ENCODE assay signal across 10 mouse cellular contexts in the genomic region with DNA sequence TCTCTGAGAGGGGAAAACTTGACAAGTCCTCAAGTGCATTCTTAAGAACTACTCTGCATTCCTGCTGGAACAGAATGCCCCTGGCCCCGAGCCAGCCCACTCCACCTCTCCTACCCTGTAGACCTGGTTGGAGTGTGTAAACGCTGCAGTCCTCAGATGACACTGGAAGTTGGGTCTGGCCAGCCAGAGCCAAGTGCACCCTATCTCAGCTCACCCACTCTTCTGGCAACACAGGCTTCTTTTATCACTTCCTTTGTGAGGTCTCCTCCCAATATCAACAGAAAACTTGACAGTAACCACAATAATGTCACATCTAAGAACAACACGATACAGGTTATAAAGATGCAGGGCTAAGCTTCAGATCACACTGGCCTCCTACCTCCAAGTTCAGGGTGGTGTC. TPM values are rescaled to one million over a fixed set of nuclear protein-coding genes. Genes with fewer than 3 reads are reported as not detected.
A peak's percentile ranks its signal among the peaks of the same experiment; 100 is the strongest.
DNase-seq lines count a peak whose midpoint lies in the region; ATAC-seq and TF ChIP-seq lines count a peak whose summit lies in the region.
"Had no signal": no experiment of that assay in that cellular context is flagged by ENCODE, and none has a peak within 500 bp of the region (broad histone marks: within the 10 kb centered on the region; RNA-seq: fewer than 3 reads in every experiment).

No protein-coding gene starts in this region.

- peaks cover 6% of the 10 kb centered on the region; the same call in 1 of the 2 replicates for H3K4me1 ChIP-seq in lung, embryonic 16.5 days (replicated peaks; ENCODE audit: control insufficient read depth, insufficient read depth, low read length)
- no peaks in the 10 kb centered on the region for H3K4me1 ChIP-seq in stomach, postnatal 0 days (replicated peaks; ENCODE audit: control insufficient read depth, insufficient read depth)
- no peaks in the 10 kb centered on the region for H3K4me1 ChIP-seq in midbrain, embryonic 13.5 days (replicated peaks)
- H3K4me1 ChIP-seq: liver, embryonic 13.5 days had no signal

- TF ChIP-seq EP300 in stomach, postnatal 0 days (optimal IDR thresholded peaks at IDR 0.05): no peak

- peak overlapping the region; percentile 20; the same call in 1 of the 2 replicates for H3K27ac ChIP-seq in gastrocnemius, adult 2 months
- H3K27ac ChIP-seq in lung, embryonic 16.5 days (ENCODE audit: low read length): peak overlapping the region; percentile 15
- no peak overlapping the region for H3K27ac ChIP-seq in stomach, postnatal 0 days (replicated peaks)
- H3K27ac ChIP-seq in midbrain, embryonic 13.5 days: no peak overlapping the region
- H3K27ac ChIP-seq: liver, embryonic 13.5 days had no signal

- 29% methylated on average over 3 of the region's 3 CpGs for WGBS in lung, embryonic 16.5 days
- 52% methylated on average over 3 of the region's 3 CpGs for WGBS in stomach, postnatal 0 days
- 90% methylated on average over 3 of the region's 3 CpGs for WGBS in midbrain, embryonic 13.5 days

- H3K36me3 ChIP-seq in lung, embryonic 16.5 days (ENCODE audit: control insufficient read depth, insufficient read depth, low read length): no peaks in the 10 kb centered on the region
- no peaks in the 10 kb centered on the region for H3K36me3 ChIP-seq in stomach, postnatal 0 days (ENCODE audit: control insufficient read depth, insufficient read depth, low read length)
- no peaks in the 10 kb centered on the region for H3K36me3 ChIP-seq in midbrain, embryonic 13.5 days
- H3K36me3 ChIP-seq: liver, embryonic 13.5 days had no signal

- no peak overlapping the region for H3K4me3 ChIP-seq in gastrocnemius, adult 2 months
- H3K4me3 ChIP-seq in lung, embryonic 16.5 days (ENCODE audit: low read length): no peak overlapping the region
- no peak overlapping the region for H3K4me3 ChIP-seq in stomach, postnatal 0 days (ENCODE audit: low read depth, low read length)
- H3K4me3 ChIP-seq in midbrain, embryonic 13.5 days (replicated peaks): no peak overlapping the region
- H3K4me3 ChIP-seq: liver, embryonic 13.5 days had no signal

- H3K9ac ChIP-seq in lung, embryonic 16.5 days (ENCODE audit: low read length): no peak overlapping the region
- H3K9ac ChIP-seq in stomach, postnatal 0 days (ENCODE audit: low read length): no peak overlapping the region
- H3K9ac ChIP-seq in midbrain, embryonic 13.5 days (replicated peaks): no peak overlapping the region
- H3K9ac ChIP-seq: liver, embryonic 13.5 days had no signal

- TF ChIP-seq CTCF in gastrocnemius, adult 2 months (IDR thresholded peaks at IDR 0.05): no peak
- no peak for TF ChIP-seq CTCF in stomach, postnatal 0 days (IDR thresholded peaks at IDR 0.05; ENCODE audit: low read depth)

- intact Hi-C loops in gastrocnemius, adult 2 months (cut with DNase I): no loop called here

- no peaks in the 10 kb centered on the region for H3K27me3 ChIP-seq in lung, embryonic 16.5 days (ENCODE audit: control insufficient read depth, insufficient read depth, low read depth, low read length)
- no peaks in the 10 kb centered on the region for H3K27me3 ChIP-seq in stomach, postnatal 0 days (ENCODE audit: control insufficient read depth, insufficient read depth, low read length)
- no peaks in the 10 kb centered on the region for H3K27me3 ChIP-seq in midbrain, embryonic 13.5 days
- H3K27me3 ChIP-seq: liver, embryonic 13.5 days had no signal

- peak; percentile 72 for DNase-seq in MEL-GATA-1-ER (ENCODE audit: extremely low read depth, low read depth)
- DNase-seq in gastrocnemius, adult 2 months: peak; percentile 53
- DNase-seq in kidney, adult 18-20 months: peak; percentile 85
- DNase-seq in stomach, postnatal 0 days (ENCODE audit: low spot score): no peak
- no peak for DNase-seq in cerebellum, adult 8-10 months
- no peak for DNase-seq in embryo, embryonic 10.5 days (ENCODE audit: low spot score)
- DNase-seq: liver, embryonic 13.5 days had no signal

- peak; percentile 97 for ATAC-seq in lung, embryonic 16.5 days (ENCODE audit: low read depth)
- no peak for ATAC-seq in stomach, postnatal 0 days (ENCODE audit: low FRiP score, low TSS enrichment)
- ATAC-seq in midbrain, embryonic 13.5 days: no peak

- H3K9me3 ChIP-seq in lung, embryonic 16.5 days (ENCODE audit: control insufficient read depth, low read length): no peaks in the 10 kb centered on the region
- no peaks in the 10 kb centered on the region for H3K9me3 ChIP-seq in stomach, postnatal 0 days (ENCODE audit: control insufficient read depth, low read length)
- no peaks in the 10 kb centered on the region for H3K9me3 ChIP-seq in midbrain, embryonic 13.5 days
- H3K9me3 ChIP-seq: liver, embryonic 13.5 days had no signal

- 0 out of 2 replicates have a peak overlapping the region, but pooled peaks have one; percentile 11 for H3K4me2 ChIP-seq in lung, embryonic 16.5 days (ENCODE audit: low read depth, low read length)
- no peak overlapping the region for H3K4me2 ChIP-seq in stomach, postnatal 0 days (replicated peaks; ENCODE audit: low read depth)
- no peak overlapping the region for H3K4me2 ChIP-seq in midbrain, embryonic 13.5 days (replicated peaks)
- H3K4me2 ChIP-seq: liver, embryonic 13.5 days had no signal

RNA-seq across cellular contexts. Expression of a gene that starts 8.7 kb away (rescaled TPM):
- 1 to 10 TPM; 1.1 to 1.6 TPM for total RNA-seq in gastrocnemius, adult 2 months (2021)
- 11.9 and 13.1 TPM in 2 replicates for polyA plus RNA-seq in lung, embryonic 16.5 days (2015; fragmentation: Nextera tagmentation; extraction: Ambion mirVana)
- polyA plus RNA-seq in stomach, postnatal 0 days (2015; fragmentation: Nextera tagmentation; extraction: Ambion mirVana): 0.31 and 0.61 TPM in 2 replicates
- 0.05 and 0.09 TPM in 2 replicates for polyA plus RNA-seq in midbrain, embryonic 13.5 days (2015; fragmentation: Nextera tagmentation; extraction: Ambion mirVana)

RNA-seq across cellular contexts. Expression of a gene that starts 8.8 kb away (rescaled TPM):
- total RNA-seq in gastrocnemius, adult 2 months (2021): 1 to 10 TPM in 1 of 2 experiments, under 1 TPM in 1; 0.67 to 1.2 TPM
- 7.0 and 7.1 TPM in 2 replicates for polyA plus RNA-seq in lung, embryonic 16.5 days (2015; fragmentation: Nextera tagmentation; extraction: Ambion mirVana)
- polyA plus RNA-seq in stomach, postnatal 0 days (2015; fragmentation: Nextera tagmentation; extraction: Ambion mirVana): 0.36 and 0.42 TPM in 2 replicates
- polyA plus RNA-seq in midbrain, embryonic 13.5 days (2015; fragmentation: Nextera tagmentation; extraction: Ambion mirVana): 0.09 and 0.14 TPM in 2 replicates
- total RNA-seq: ES-E14 had no signal

Comparison
In these comparisons a context has a peak if more than half of its experiments do, and no peak if none do; other contexts are left out.
1. DNase-seq: peak in MEL-GATA-1-ER (single experiment), gastrocnemius, adult 2 months (single experiment) and kidney, adult 18-20 months (single experiment); none in stomach, postnatal 0 days (single experiment), cerebellum, adult 8-10 months (single experiment) and embryo, embryonic 10.5 days (single experiment).
2. H3K27ac ChIP-seq: peak in gastrocnemius, adult 2 months (single experiment) and lung, embryonic 16.5 days (single experiment); none in stomach, postnatal 0 days (single experiment) and midbrain, embryonic 13.5 days (single experiment).